In the genomic region with DNA sequence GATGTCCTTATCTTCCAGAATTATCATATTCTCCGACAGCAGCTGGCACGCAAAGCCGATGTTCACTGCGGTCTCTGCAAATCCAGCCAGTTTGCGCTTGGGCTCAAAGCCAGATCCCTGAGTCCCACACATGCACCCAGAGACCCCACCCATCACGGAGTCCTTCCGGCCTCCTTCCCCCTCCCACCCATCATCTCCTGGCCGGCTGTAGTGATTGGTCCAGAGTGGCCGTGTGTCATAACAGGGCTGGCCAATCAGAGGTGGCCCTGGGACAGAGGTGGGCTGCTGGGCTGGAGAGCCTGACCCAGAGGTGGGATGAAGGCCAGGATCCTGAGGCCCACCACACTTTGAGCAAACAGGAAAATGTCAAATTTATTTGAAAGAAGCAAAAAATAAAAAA, we compare ENCODE assay signal across 10 mouse cellular contexts. TPM values are rescaled to one million over a fixed set of nuclear protein-coding genes. Genes with fewer than 3 reads are reported as not detected.
DNase-seq lines count a peak whose midpoint lies in the region; ATAC-seq and TF ChIP-seq lines count a peak whose summit lies in the region.
"Had no signal": no experiment of that assay in that cellular context is flagged by ENCODE, and none has a peak within 500 bp of the region (broad histone marks: within the 10 kb centered on the region; RNA-seq: fewer than 3 reads in every experiment).

No protein-coding gene starts in this region.

- no peak overlapping the region for H3K27ac ChIP-seq in lung, embryonic 16.5 days (ENCODE audit: low read length)
- H3K27ac ChIP-seq in forebrain, embryonic 11.5 days (ENCODE audit: low read depth, low read length) = no peak overlapping the region
- no peak overlapping the region for H3K27ac ChIP-seq in limb, embryonic 12.5 days
- no peak overlapping the region for H3K27ac ChIP-seq in stomach, embryonic 16.5 days (ENCODE audit: low read length)

- H3K27me3 ChIP-seq in lung, embryonic 16.5 days (ENCODE audit: control insufficient read depth, insufficient read depth, low read depth, low read length) = no peaks in the 10 kb centered on the region
- no peaks in the 10 kb centered on the region for H3K27me3 ChIP-seq in forebrain, embryonic 11.5 days (ENCODE audit: control insufficient read depth, insufficient read depth, low read length)
- peaks cover 17% of the 10 kb centered on the region for H3K27me3 ChIP-seq in limb, embryonic 12.5 days
- H3K27me3 ChIP-seq in stomach, embryonic 16.5 days (ENCODE audit: control insufficient read depth, insufficient read depth, low read length) = no peaks in the 10 kb centered on the region

- H3K4me2 ChIP-seq in lung, embryonic 16.5 days (ENCODE audit: low read depth, low read length) = no peak overlapping the region
- H3K4me2 ChIP-seq in forebrain, embryonic 11.5 days (ENCODE audit: low read depth, low read length, severe bottlenecking) = peak overlapping the region; percentile 36; the same call in 1 of the 2 replicates
- peak overlapping the region; percentile 36 for H3K4me2 ChIP-seq in limb, embryonic 12.5 days
- H3K4me2 ChIP-seq in stomach, embryonic 16.5 days (ENCODE audit: low read depth, low read length) = no peak overlapping the region

- no peak for TF ChIP-seq POLR2A in lung, adult 2 months (IDR thresholded peaks at IDR 0.05; ENCODE audit: borderline replicate concordance, extremely low read depth, low read depth, low read length)

- H3K4me1 ChIP-seq in lung, embryonic 16.5 days (replicated peaks; ENCODE audit: control insufficient read depth, insufficient read depth, low read length) = no peaks in the 10 kb centered on the region
- H3K4me1 ChIP-seq in lung, adult 2 months (ENCODE audit: control insufficient read depth, insufficient read depth, low read length) = no peaks in the 10 kb centered on the region
- no peaks in the 10 kb centered on the region for H3K4me1 ChIP-seq in forebrain, embryonic 11.5 days (replicated peaks; ENCODE audit: control insufficient read depth, insufficient read depth, low read length)
- peaks cover 5% of the 10 kb centered on the region; the same call in 1 of the 2 replicates for H3K4me1 ChIP-seq in limb, embryonic 12.5 days (replicated peaks)
- 0 out of 2 replicates have a peak, but pooled peaks cover 4% of the 10 kb centered on the region for H3K4me1 ChIP-seq in stomach, embryonic 16.5 days (ENCODE audit: control insufficient read depth, insufficient read depth, low read length)

- no peak for TF ChIP-seq CTCF in lung, adult 2 months (IDR thresholded peaks at IDR 0.05; ENCODE audit: insufficient read depth, low read length)

- no peaks in the 10 kb centered on the region for H3K36me3 ChIP-seq in lung, embryonic 16.5 days (ENCODE audit: control insufficient read depth, insufficient read depth, low read length)
- H3K36me3 ChIP-seq in forebrain, embryonic 11.5 days (ENCODE audit: control insufficient read depth, insufficient read depth, low read length) = no peaks in the 10 kb centered on the region
- no peaks in the 10 kb centered on the region for H3K36me3 ChIP-seq in limb, embryonic 12.5 days
- no peaks in the 10 kb centered on the region for H3K36me3 ChIP-seq in stomach, embryonic 16.5 days (ENCODE audit: control insufficient read depth, insufficient read depth, low read length)

- no peak for DNase-seq in lung, adult 2 months
- DNase-seq in forebrain, embryonic 11.5 days (ENCODE audit: low spot score) = peak; percentile 71
- no peak for DNase-seq in gastrocnemius, postnatal 36 days
- no peak for DNase-seq in gastrocnemius, postnatal 14 days
- DNase-seq: cerebellum, postnatal 14 days had no signal

- H3K4me3 ChIP-seq in lung, embryonic 16.5 days (ENCODE audit: low read length) = no peak overlapping the region
- no peak overlapping the region for H3K4me3 ChIP-seq in lung, adult 2 months (replicated peaks; ENCODE audit: extremely low read depth, low read depth, low read length)
- peak overlapping the region; percentile 5; the same call in 1 of the 2 replicates for H3K4me3 ChIP-seq in forebrain, embryonic 11.5 days (ENCODE audit: low read depth, low read length)
- H3K4me3 ChIP-seq in limb, embryonic 12.5 days (replicated peaks) = 0 out of 2 replicates have a peak overlapping the region, but pooled peaks have one; percentile 13
- no peak overlapping the region for H3K4me3 ChIP-seq in stomach, embryonic 16.5 days (replicated peaks; ENCODE audit: low read length)

- H3K9me3 ChIP-seq in lung, embryonic 16.5 days (ENCODE audit: control insufficient read depth, low read length) = no peaks in the 10 kb centered on the region
- no peaks in the 10 kb centered on the region for H3K9me3 ChIP-seq in forebrain, embryonic 11.5 days (ENCODE audit: control insufficient read depth, low read length)
- peaks cover 7% of the 10 kb centered on the region for H3K9me3 ChIP-seq in limb, embryonic 12.5 days
- no peaks in the 10 kb centered on the region for H3K9me3 ChIP-seq in stomach, embryonic 16.5 days (replicated peaks; ENCODE audit: control insufficient read depth, low read length)

- H3K9ac ChIP-seq in lung, embryonic 16.5 days (ENCODE audit: low read length) = no peak overlapping the region
- H3K9ac ChIP-seq in forebrain, embryonic 11.5 days (ENCODE audit: low read length) = no peak overlapping the region
- H3K9ac ChIP-seq in limb, embryonic 12.5 days (replicated peaks) = no peak overlapping the region
- H3K9ac ChIP-seq in stomach, embryonic 16.5 days (ENCODE audit: low read length) = no peak overlapping the region

- ATAC-seq in lung, embryonic 16.5 days (ENCODE audit: low read depth) = peak; percentile 76
- ATAC-seq in forebrain, embryonic 11.5 days (replicated peaks; ENCODE audit: low FRiP score) = peak; percentile 79
- peak; percentile 74 for ATAC-seq in limb, embryonic 12.5 days (ENCODE audit: insufficient number of reproducible peaks, insufficient read depth, low FRiP score, low TSS enrichment, low read depth)
- peak; percentile 84 for ATAC-seq in stomach, embryonic 16.5 days (ENCODE audit: insufficient read depth, low FRiP score)

- WGBS in lung, embryonic 16.5 days = 13% methylated on average over 9 of the region's 9 CpGs
- 26% methylated on average over 9 of the region's 9 CpGs for WGBS in lung, adult 2 months
- WGBS in forebrain, embryonic 11.5 days = 26% methylated on average over 9 of the region's 9 CpGs
- WGBS in limb, embryonic 12.5 days = 20% methylated on average over 9 of the region's 9 CpGs
- 13% methylated on average over 9 of the region's 9 CpGs for WGBS in stomach, embryonic 16.5 days

- intact Hi-C loops in gastrocnemius, postnatal 36 days (cut with DNase I) = no loop called here
- intact Hi-C loops in gastrocnemius, postnatal 14 days (cut with DNase I; ENCODE audit: low total_unique reads) = no loop called here

RNA-seq across cellular contexts. Expression of gene Atp8b3, which starts 12.8 kb away (rescaled TPM):
- polyA plus RNA-seq in lung, embryonic 16.5 days (2015; fragmentation: Nextera tagmentation; extraction: Ambion mirVana) = 0.05 and 0.09 TPM in 2 replicates
- 0.08 and 0.11 TPM in 2 replicates for polyA plus RNA-seq in lung, adult 2 months (2012; rRNA removed)
- polyA plus RNA-seq in forebrain, embryonic 11.5 days (2014; fragmentation: Nextera tagmentation; extraction: Ambion mirVana) = 0.35 and 0.59 TPM in 2 replicates
- 0.29 and 0.50 TPM in 2 replicates for polyA plus RNA-seq in limb, embryonic 12.5 days (2016; fragmentation: Nextera tagmentation; extraction: Ambion mirVana)
- 0.12 and 0.21 TPM in 2 replicates for polyA plus RNA-seq in stomach, embryonic 16.5 days (2015; fragmentation: Nextera tagmentation; extraction: Ambion mirVana)
- not detected for total RNA-seq in gastrocnemius, postnatal 36 days (2021)
- total RNA-seq in gastrocnemius, postnatal 14 days (2021) = not detected
- polyA plus RNA-seq: liver, embryonic 16.5 days had no signal

RNA-seq across cellular contexts. Expression of gene Onecut3, which starts 31.5 kb away (rescaled TPM):
- not detected in 2 replicates for polyA plus RNA-seq in lung, embryonic 16.5 days (2015; fragmentation: Nextera tagmentation; extraction: Ambion mirVana)
- not detected in 2 replicates for polyA plus RNA-seq in lung, adult 2 months (2012; rRNA removed)
- 0.49 and 0.53 TPM in 2 replicates for polyA plus RNA-seq in forebrain, embryonic 11.5 days (2014; fragmentation: Nextera tagmentation; extraction: Ambion mirVana)
- polyA plus RNA-seq in limb, embryonic 12.5 days (2016; fragmentation: Nextera tagmentation; extraction: Ambion mirVana) = not detected in 2 replicates
- 0.06 and 0.08 TPM in 2 replicates for polyA plus RNA-seq in stomach, embryonic 16.5 days (2015; fragmentation: Nextera tagmentation; extraction: Ambion mirVana)
- total RNA-seq in gastrocnemius, postnatal 36 days (2021) = not detected
- total RNA-seq in gastrocnemius, postnatal 14 days (2021) = not detected
- polyA plus RNA-seq: heart, embryonic 16.5 days had no signal

RNA-seq across cellular contexts. Expression of gene Rexo1, which starts 35.2 kb away (rescaled TPM):
- 20.6 and 22.1 TPM in 2 replicates for polyA plus RNA-seq in lung, embryonic 16.5 days (2015; fragmentation: Nextera tagmentation; extraction: Ambion mirVana)
- 61.8 and 62.7 TPM in 2 replicates for polyA plus RNA-seq in lung, adult 2 months (2012; rRNA removed)
- 34.9 and 37.1 TPM in 2 replicates for polyA plus RNA-seq in forebrain, embryonic 11.5 days (2014; fragmentation: Nextera tagmentation; extraction: Ambion mirVana)
- polyA plus RNA-seq in limb, embryonic 12.5 days (2016; fragmentation: Nextera tagmentation; extraction: Ambion mirVana) = 33.4 and 34.1 TPM in 2 replicates
- polyA plus RNA-seq in stomach, embryonic 16.5 days (2015; fragmentation: Nextera tagmentation; extraction: Ambion mirVana) = 16.7 TPM in 2 replicates
- total RNA-seq in gastrocnemius, postnatal 36 days (2021) = 1 to 10 TPM; 8.8 to 9.7 TPM
- 10 to 100 TPM in 1 of 2 experiments, 1 to 10 TPM in 1; 9.8 to 11.1 TPM for total RNA-seq in gastrocnemius, postnatal 14 days (2021)

RNA-seq across cellular contexts. Expression of gene Klf16, which starts 50.9 kb away (rescaled TPM):
- polyA plus RNA-seq in lung, embryonic 16.5 days (2015; fragmentation: Nextera tagmentation; extraction: Ambion mirVana) = 8.2 and 8.3 TPM in 2 replicates
- polyA plus RNA-seq in lung, adult 2 months (2012; rRNA removed) = 24.8 and 31.5 TPM in 2 replicates
- polyA plus RNA-seq in forebrain, embryonic 11.5 days (2014; fragmentation: Nextera tagmentation; extraction: Ambion mirVana) = 5.9 and 7.7 TPM in 2 replicates
- polyA plus RNA-seq in limb, embryonic 12.5 days (2016; fragmentation: Nextera tagmentation; extraction: Ambion mirVana) = 12.1 and 12.4 TPM in 2 replicates
- polyA plus RNA-seq in stomach, embryonic 16.5 days (2015; fragmentation: Nextera tagmentation; extraction: Ambion mirVana) = 8.4 and 8.7 TPM in 2 replicates
- total RNA-seq in gastrocnemius, postnatal 36 days (2021) = 1 to 10 TPM; 1.5 TPM
- total RNA-seq in gastrocnemius, postnatal 14 days (2021) = 1 to 10 TPM; 2.1 to 2.7 TPM

Comparison
In these comparisons a context has a peak if more than half of its experiments do, and no peak if none do; other contexts are left out.
1. H3K4me2 ChIP-seq: peak in forebrain, embryonic 11.5 days (single experiment) and limb, embryonic 12.5 days (single experiment); none in lung, embryonic 16.5 days (single experiment) and stomach, embryonic 16.5 days (single experiment).
2. H3K4me3 ChIP-seq: peak in forebrain, embryonic 11.5 days (single experiment) and limb, embryonic 12.5 days (single experiment); none in lung, embryonic 16.5 days (single experiment), lung, adult 2 months (single experiment) and stomach, embryonic 16.5 days (single experiment).
3. Peak in every context shown above with its lines, with median percentiles within 50 percentile points of each other: ATAC-seq.